Mouse (Mus musculus): ENCODE measurements around the gene Il23r. TPM values are rescaled to one million over a fixed set of nuclear protein-coding genes. Genes with fewer than 3 reads are reported as not detected.

Gene Il23r
- total and polyA plus RNA-seq, 3 experiments, result not detected

DNA sequence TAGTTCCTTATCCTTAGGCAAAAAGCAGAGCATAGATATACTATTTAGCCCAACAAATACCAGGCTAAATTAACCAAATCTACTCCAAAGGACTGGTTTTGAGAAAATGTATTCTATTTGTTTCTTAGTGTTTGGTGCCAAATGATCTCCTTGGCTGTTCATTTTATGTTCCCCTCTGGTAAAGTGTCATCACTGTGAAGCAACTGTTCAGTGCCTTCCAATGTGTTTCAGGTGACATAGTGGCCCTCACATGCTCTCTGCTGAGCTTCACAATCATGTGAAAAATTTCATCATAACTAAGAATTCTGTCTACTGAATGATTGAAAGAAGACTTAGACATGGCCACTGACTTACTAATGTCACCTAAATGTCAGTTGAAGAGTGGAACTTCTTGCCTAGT is 54.6 kb downstream of the Il23r start:
- intact Hi-C loops (cut with DNase I), result loop anchor here (5.0 kb wide), 1 partner anchor 260 kb away; no protein-coding TSS in a partner anchor
- H3K4me1 ChIP-seq (ENCODE audit: control insufficient read depth, insufficient read depth, low read length), result no peaks in the 10 kb centered on the region
- no peaks in the 10 kb centered on the region for H3K27me3 ChIP-seq (ENCODE audit: control insufficient read depth, insufficient read depth, low read length)
- H3K9ac ChIP-seq (ENCODE audit: low read depth, low read length), result no peak overlapping the region
- no peaks in the 10 kb centered on the region for H3K36me3 ChIP-seq (ENCODE audit: control insufficient read depth, insufficient read depth, low read length)
- DNase-seq, result no peak
- TF ChIP-seq EP300 (IDR thresholded peaks at IDR 0.05; ENCODE audit: insufficient read depth, low read depth, low read length), result no peak
- TF ChIP-seq POLR2A (IDR thresholded peaks at IDR 0.05; ENCODE audit: insufficient read depth, low read depth, low read length), result no peak
- TF ChIP-seq CTCF (IDR thresholded peaks at IDR 0.05), result no peak
- no peak overlapping the region for H3K4me3 ChIP-seq
- H3K79me2 ChIP-seq (replicated peaks; ENCODE audit: control insufficient read depth, insufficient read depth, low read length), result no peaks in the 10 kb centered on the region
- no peak overlapping the region for H3K27ac ChIP-seq

GRCm38 (mm10) chr6:67436295-67436694 is 55.4 kb downstream of the Il23r start:
- H3K36me3 ChIP-seq (ENCODE audit: control insufficient read depth, insufficient read depth, low read length), result no peaks in the 10 kb centered on the region
- DNase-seq, result no peak
- no peaks in the 10 kb centered on the region for H3K79me2 ChIP-seq (replicated peaks; ENCODE audit: control insufficient read depth, insufficient read depth, low read length)
- WGBS, result 78% methylated on average over 2 of the region's 2 CpGs
- no peak overlapping the region for H3K9ac ChIP-seq (ENCODE audit: low read depth, low read length)
- no peak overlapping the region for H3K27ac ChIP-seq
- H3K4me1 ChIP-seq (ENCODE audit: control insufficient read depth, insufficient read depth, low read length), result no peaks in the 10 kb centered on the region
- intact Hi-C loops (cut with DNase I), result loop anchor here (5.0 kb wide), 1 partner anchor 259 kb away; no protein-coding TSS in a partner anchor
- no peaks in the 10 kb centered on the region for H3K27me3 ChIP-seq (ENCODE audit: control insufficient read depth, insufficient read depth, low read length)
- no peak for TF ChIP-seq EP300 (IDR thresholded peaks at IDR 0.05; ENCODE audit: insufficient read depth, low read depth, low read length)
- TF ChIP-seq CTCF (IDR thresholded peaks at IDR 0.05), result peak; percentile 46
- no peak for TF ChIP-seq POLR2A (IDR thresholded peaks at IDR 0.05; ENCODE audit: insufficient read depth, low read depth, low read length)
- H3K4me3 ChIP-seq, result no peak overlapping the region

- Histone ChIP-seq H3K79me2 (replicated peaks; ENCODE audit: control insufficient read depth, insufficient read depth, low read length) (no peaks in the 10 kb centered on the region), H3K27me3 (ENCODE audit: control insufficient read depth, insufficient read depth, low read length) (no peaks in the 10 kb centered on the region), H3K9ac (ENCODE audit: low read depth, low read length) (no peak overlapping the region), H3K4me3 (no peak overlapping the region), H3K27ac (no peak overlapping the region), H3K36me3 (ENCODE audit: control insufficient read depth, insufficient read depth, low read length) (no peaks in the 10 kb centered on the region), H3K4me1 (ENCODE audit: control insufficient read depth, insufficient read depth, low read length) (no peaks in the 10 kb centered on the region)
- DNase-seq, result no peak
- intact Hi-C loops (cut with DNase I), result loop anchor here (5.0 kb wide), 1 partner anchor 258 kb away; no protein-coding TSS in a partner anchor
- TF ChIP-seq POLR2A (IDR thresholded peaks at IDR 0.05; ENCODE audit: insufficient read depth, low read depth, low read length) (no peak), EP300 (IDR thresholded peaks at IDR 0.05; ENCODE audit: insufficient read depth, low read depth, low read length) (no peak), CTCF (IDR thresholded peaks at IDR 0.05) (no peak)
- 82% methylated on average over 1 of the region's 1 CpGs for WGBS
Observed at GRCm38 (mm10) chr6:67435711-67436110, 55.9 kb downstream of the Il23r start.

DNA sequence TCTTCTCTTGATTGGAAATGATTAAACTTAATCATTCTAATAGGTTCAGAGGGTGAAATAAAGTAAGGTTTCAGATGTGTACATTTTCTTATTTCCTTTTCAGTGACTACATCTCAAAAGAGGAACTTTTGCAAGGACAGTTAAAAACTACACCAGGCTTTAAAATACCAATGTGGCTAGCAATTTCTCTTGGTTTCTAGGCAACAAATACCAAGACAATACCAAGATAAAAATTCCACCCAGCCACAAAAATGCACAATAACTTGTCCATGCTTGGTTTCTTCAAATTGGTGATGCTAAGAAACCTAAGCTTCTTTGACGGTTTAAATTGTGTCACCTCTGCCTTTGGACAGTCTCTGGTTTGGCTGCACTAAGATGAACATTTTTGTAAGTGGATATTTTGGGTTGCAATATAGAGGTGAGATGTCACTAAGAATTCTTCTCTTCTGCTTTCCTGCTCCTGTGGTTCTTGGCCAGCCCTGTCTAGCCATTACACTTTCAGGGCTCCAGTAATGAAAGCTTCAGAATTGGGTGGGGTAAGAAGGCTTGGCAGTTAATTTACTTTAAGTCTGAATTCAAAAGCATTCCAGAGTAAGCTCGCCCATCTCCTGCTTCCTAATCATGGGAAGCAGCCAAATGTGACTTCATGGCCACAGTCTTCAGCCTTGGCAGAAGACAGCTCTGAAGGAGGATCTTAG is 56.8 kb downstream of the Il23r start:
- Histone ChIP-seq H3K27me3 (ENCODE audit: control insufficient read depth, insufficient read depth, low read length) (no peaks in the 10 kb centered on the region), H3K27ac (no peak overlapping the region), H3K79me2 (replicated peaks; ENCODE audit: control insufficient read depth, insufficient read depth, low read length) (no peaks in the 10 kb centered on the region), H3K4me3 (no peak overlapping the region), H3K4me1 (ENCODE audit: control insufficient read depth, insufficient read depth, low read length) (no peaks in the 10 kb centered on the region), H3K36me3 (ENCODE audit: control insufficient read depth, insufficient read depth, low read length) (no peaks in the 10 kb centered on the region), H3K9ac (ENCODE audit: low read depth, low read length) (no peak overlapping the region)
- intact Hi-C loops (cut with DNase I), result loop anchor here (5.0 kb wide), 1 partner anchor 258 kb away; no protein-coding TSS in a partner anchor
- DNase-seq, result no peak
- WGBS, result 49% methylated on average over 2 of the region's 2 CpGs
- TF ChIP-seq CTCF (IDR thresholded peaks at IDR 0.05) (no peak), EP300 (IDR thresholded peaks at IDR 0.05; ENCODE audit: insufficient read depth, low read depth, low read length) (no peak), POLR2A (IDR thresholded peaks at IDR 0.05; ENCODE audit: insufficient read depth, low read depth, low read length) (no peak)

- WGBS, result 59% methylated on average over 3 of the region's 3 CpGs
- Histone ChIP-seq H3K27me3 (ENCODE audit: control insufficient read depth, insufficient read depth, low read length) (no peaks in the 10 kb centered on the region), H3K4me1 (ENCODE audit: control insufficient read depth, insufficient read depth, low read length) (no peaks in the 10 kb centered on the region), H3K4me3 (no peak overlapping the region), H3K9ac (ENCODE audit: low read depth, low read length) (no peak overlapping the region), H3K27ac (no peak overlapping the region), H3K79me2 (replicated peaks; ENCODE audit: control insufficient read depth, insufficient read depth, low read length) (no peaks in the 10 kb centered on the region), H3K36me3 (ENCODE audit: control insufficient read depth, insufficient read depth, low read length) (no peaks in the 10 kb centered on the region)
- no peak for TF ChIP-seq POLR2A (IDR thresholded peaks at IDR 0.05; ENCODE audit: insufficient read depth, low read depth, low read length)
- no peak for TF ChIP-seq EP300 (IDR thresholded peaks at IDR 0.05; ENCODE audit: insufficient read depth, low read depth, low read length)
- no peak for TF ChIP-seq CTCF (IDR thresholded peaks at IDR 0.05)
- no peak for DNase-seq
- intact Hi-C loops (cut with DNase I), result no loop called here
Observed at GRCm38 (mm10) chr6:67431808-67432207, 59.8 kb downstream of the Il23r start.

GRCm38 (mm10) chr6:67421761-67422160 is 69.9 kb downstream of the Il23r start:
- 81% methylated on average over 5 of the region's 5 CpGs for WGBS
- no peak overlapping the region for H3K27ac ChIP-seq
- intact Hi-C loops (cut with DNase I), result no loop called here

More at GRCm38 (mm10) chr6:67421761-67422160, 69.9 kb downstream of the Il23r start:
- Histone ChIP-seq H3K9ac (ENCODE audit: low read depth, low read length) (no peak overlapping the region), H3K4me3 (no peak overlapping the region), H3K79me2 (replicated peaks; ENCODE audit: control insufficient read depth, insufficient read depth, low read length) (no peaks in the 10 kb centered on the region), H3K27me3 (ENCODE audit: control insufficient read depth, insufficient read depth, low read length) (no peaks in the 10 kb centered on the region), H3K36me3 (ENCODE audit: control insufficient read depth, insufficient read depth, low read length) (no peaks in the 10 kb centered on the region), H3K4me1 (ENCODE audit: control insufficient read depth, insufficient read depth, low read length) (no peaks in the 10 kb centered on the region)
- DNase-seq, result no peak
- TF ChIP-seq CTCF (IDR thresholded peaks at IDR 0.05), result no peak
- TF ChIP-seq POLR2A (IDR thresholded peaks at IDR 0.05; ENCODE audit: insufficient read depth, low read depth, low read length), result no peak
- TF ChIP-seq EP300 (IDR thresholded peaks at IDR 0.05; ENCODE audit: insufficient read depth, low read depth, low read length), result no peak

Measured in heart, adult 2 months (tissue).